Mouse (Mus musculus): ENCODE results near the gene Dgkz.

The Dgkz gene

GRCm38 (mm10) chr2:91975581-91976541 lies at the start of gene Dgkz:
Gene Dgkz (minus strand): TSS chr2:91975864.
- DNase-seq, result no peak

DNA sequence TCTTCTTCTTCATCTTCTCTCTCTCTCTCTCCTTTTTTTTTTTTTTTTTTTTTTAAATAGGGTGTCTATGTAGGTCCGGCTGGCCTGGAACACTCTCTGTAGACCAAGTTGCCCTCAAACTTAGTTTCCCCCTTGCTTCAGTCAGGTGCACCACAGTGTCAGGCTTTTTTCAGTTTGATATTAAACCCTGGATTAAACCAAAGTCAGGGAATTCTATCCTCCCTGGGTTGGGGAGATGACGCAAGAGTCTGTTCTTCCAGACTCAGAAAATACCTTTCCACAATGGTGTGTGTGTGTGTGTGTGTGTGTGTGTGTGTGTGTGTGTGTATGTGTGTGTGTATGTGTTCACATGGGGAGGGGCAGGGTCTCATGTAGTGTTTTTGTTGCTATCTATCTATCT lies 49.5 kb upstream of the Dgkz start:
- no peak for DNase-seq

DNA sequence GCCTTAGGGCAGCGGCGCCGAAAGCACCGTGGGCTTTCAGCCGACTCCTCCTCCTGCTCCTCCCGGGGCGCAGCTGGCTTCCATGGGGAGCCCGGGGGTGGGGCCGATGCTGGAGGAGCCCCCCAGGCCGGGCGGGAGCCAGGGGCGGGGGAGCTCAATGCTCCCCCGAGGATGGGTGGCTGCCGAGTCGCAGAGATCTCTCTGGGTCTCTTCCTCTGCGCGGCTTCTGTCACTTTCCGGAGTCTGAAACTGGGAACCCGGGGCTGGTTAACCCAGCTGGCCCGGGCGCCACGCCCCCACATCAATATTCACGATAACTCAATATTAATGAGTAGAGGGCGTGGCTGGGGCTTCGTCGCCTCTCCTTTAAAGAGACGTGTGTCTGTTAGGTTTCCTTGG lies 48.6 kb upstream of the Dgkz start, which contains the start of gene Creb3l1:
Gene Creb3l1 (minus strand): TSS at position 229 of the 399 bp plus-strand sequence.
- peak; percentile 82 for DNase-seq

GRCm38 (mm10) chr2:92023362-92024273 lies 48.0 kb upstream of the Dgkz start:
- peak; percentile 61 for DNase-seq

GRCm38 (mm10) chr2:92020676-92021265 lies 45.1 kb upstream of the Dgkz start:
- no peak for DNase-seq

DNA sequence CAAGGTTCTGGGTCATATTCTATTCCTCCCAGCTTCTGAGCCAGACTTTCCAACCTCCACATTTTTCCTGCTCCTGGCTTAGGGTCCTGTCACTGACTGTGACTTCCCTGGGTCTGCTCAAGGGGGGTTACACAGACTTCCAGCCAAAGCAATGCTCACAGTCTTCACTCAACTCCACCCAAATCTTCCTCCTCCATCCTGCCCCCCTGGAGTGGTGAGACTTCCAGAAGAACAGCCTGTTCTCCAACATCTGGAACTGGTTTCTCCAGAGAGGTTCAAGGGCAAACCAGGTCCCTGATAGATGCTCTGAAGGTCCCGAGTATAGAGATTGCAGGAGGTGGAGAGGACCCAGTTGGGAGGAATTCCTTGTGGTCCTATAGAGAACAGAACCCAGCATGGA lies 41.8 kb upstream of the Dgkz start:
- DNase-seq, result no peak

GRCm38 (mm10) chr2:92016981-92017380 lies 41.3 kb upstream of the Dgkz start:
- peak; percentile 67 for DNase-seq

DNA sequence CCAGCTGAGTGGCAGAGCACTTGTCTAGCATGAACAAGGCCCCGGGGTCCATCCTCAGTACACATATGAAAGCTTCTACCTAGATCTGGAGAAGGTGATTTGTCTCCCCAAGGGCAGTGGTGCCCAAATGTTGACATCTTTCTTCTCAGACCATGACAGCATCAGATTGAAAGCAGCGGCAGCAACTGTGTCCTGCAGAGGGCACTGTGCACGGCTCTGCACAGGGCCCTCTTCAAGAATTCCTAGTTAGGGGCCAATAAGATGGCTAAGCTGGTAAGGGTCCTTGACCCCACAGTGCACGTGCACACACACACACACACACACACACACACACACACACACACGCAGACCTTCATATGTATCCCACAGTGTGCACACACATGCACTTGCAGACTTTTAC lies 39.2 kb upstream of the Dgkz start:
- no peak for DNase-seq

DNA sequence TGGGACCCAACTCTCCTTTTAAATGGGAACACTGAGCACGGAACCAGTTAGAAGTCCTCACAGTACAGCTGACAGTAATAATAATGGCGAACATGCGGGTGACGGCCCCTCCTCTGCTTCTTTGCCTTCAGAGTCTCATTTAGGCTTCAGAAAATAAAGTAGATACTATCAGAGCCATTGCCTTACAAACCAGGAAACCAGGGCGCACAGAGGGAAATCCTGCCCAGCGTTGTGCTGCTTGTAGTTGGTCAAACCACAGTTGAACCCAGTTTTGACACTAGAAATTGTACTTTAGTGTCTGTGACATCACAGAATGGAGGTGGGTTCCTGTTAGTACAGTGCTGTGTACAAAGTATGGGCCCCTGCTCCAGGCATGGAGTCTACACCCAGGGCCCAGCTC lies 38.6 kb upstream of the Dgkz start:
- no peak for DNase-seq

GRCm38 (mm10) chr2:92012768-92013445 lies 37.2 kb upstream of the Dgkz start:
- DNase-seq, result peak; percentile 68

DNA sequence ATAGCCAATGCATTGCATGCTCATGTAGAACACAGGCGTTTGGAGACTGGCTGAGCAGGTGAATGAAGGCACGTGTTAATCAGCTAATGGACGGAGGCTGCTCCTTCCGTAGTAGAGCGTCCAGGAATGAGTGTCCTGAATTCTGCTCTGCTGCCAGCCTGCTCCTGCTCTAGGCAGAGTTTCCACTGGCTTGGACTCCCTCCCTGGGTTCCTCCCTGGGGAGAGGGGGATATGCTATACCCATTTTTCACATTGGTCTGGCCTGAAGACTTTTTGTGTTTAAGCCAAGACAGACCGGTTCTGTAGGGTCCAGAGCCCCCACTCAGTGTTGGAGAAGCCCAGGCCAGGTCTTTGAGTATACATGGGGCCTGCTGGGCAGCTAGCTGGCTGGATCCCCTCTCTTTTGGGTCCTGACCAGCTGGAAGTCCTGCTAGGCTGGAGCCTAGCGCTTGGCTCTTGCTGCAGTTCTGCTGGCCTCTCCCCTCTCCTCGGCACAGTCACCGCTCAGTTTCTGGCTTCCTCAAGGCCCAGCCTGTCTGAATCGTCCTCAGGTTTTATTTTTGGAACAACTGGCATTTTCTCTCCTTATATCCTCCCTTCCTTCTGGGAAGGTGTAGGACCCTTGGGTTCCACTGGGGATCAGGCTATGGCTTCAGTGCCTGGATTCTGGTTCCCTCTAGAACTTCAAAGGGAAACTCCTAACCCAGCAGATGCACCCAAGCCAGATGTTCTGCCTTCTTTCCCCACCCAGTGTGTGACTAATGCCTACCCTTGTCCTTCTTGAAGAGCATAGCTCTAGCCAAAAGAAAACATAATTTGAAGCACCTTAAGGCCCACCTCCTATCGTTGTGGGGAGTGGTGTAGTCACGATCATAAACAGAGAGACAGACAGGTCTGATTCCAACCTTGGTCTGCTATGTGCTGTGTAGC lies 36.0 kb upstream of the Dgkz start:
- no peak for DNase-seq

GRCm38 (mm10) chr2:92008623-92009404 lies 33.1 kb upstream of the Dgkz start:
- DNase-seq, result no peak

DNA sequence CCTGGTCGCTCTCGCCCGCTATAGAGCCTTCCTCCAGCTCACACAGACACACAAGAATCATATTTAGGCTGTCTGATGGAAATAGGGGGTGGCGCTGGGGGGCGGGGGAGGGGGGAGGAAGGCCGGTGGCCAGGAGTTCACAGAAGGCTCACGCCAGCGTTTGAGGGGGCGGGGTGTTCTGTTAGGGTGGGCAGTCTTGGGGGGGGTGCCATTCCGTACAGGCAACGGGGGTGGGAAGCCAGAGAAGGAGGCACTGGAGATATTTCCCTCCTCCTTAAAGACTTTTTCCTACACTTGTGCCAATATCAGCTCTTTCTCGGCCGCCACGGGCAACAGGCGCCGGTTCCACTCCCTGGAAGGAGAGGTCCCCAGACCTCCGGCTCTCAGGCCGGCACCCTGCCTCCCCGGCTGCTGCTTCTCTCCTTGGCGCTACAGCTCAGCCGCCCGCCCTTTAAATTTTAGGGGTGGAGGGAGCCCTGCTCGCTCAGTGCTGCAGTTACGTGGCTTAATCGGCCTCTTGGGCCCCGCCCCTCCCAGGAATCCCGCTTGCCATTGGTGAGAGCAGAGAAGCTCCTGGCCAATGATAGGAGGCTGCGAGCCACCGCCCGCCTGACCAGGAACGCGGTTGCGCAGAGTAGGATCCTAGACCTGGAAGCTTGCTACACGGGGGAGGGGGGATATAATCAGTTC lies 32.4 kb upstream of the Dgkz start:
- DNase-seq, result peak; percentile 97

DNA sequence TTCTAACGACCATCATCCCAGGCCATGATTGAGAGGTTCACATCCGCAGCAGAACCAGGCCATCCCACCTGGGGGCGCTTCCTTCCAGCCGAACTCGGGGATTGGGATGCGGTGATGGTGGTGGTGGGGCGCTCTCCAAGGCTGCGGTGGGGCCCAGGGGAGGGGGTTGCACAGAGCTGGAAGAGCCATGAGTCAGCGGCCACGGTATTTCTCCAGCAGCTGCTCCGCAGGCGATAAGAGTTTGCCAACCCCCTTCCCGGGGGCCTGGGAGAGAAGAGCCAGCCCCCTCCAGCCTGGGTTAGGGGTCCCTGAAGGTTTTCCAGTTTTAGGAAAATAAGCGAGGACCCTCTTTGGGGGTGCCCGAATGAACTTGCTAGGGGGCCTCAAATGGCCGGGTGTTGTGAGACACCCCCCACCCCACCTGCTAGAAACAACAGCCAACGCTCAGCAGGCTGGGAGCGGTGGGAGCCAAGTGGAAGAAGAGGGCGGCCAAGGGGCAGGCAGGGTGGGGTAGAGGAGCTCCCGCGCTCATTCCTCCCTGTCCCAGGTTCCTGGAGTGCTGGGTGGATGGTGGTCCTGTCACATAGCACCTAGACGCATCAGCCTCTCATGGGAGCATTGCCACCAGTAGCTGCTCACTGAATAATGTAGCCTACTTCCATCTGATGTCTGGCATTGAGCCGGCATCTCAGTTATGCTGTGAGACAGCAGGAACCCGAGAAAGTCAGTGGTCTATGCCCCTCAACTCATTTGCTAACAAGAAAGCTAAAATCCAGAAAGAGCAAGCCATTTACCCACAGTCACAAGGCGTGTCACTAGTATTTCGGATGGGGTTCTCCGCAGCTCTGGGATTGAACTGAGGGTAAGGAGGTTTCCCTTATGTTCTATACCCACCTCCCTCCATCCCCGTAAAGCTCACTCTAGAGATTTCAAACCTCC lies 31.6 kb upstream of the Dgkz start:
- DNase-seq, result peak; percentile 26

DNA sequence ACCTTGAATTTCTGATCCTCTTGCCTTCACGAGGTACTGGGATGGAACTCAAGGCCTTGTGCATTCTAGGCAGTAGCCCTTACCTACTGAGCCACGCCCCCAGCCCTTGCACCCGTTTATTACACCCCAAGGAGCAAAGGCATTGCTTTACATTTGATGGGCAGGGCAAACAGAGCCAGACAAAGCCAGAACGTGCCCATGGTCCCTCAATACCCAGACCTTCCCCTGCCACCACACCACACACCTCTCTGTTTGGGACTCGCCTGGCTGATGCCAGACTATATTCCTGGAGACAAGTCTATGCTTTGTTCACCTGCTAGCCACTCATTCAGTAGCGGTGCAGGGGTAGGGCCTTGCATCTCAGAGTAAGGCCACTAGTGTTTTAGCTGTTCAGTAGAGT lies 30.8 kb upstream of the Dgkz start:
- no peak for DNase-seq

GRCm38 (mm10) chr2:92004617-92005016 lies 29.0 kb upstream of the Dgkz start:
- DNase-seq, result no peak

GRCm38 (mm10) chr2:91997905-91998608 lies 22.4 kb upstream of the Dgkz start:
- DNase-seq, result no peak

GRCm38 (mm10) chr2:91996006-91996405 lies 20.3 kb upstream of the Dgkz start:
- peak; percentile 53 for DNase-seq
